Mouse (Mus musculus): ENCODE data around the gene Atp8b2. TPM values are rescaled to one million over a fixed set of nuclear protein-coding genes. Genes with fewer than 3 reads are reported as not detected.

Atp8b2 gene
- 14.8 and 18.0 TPM in 2 replicates for polyA plus RNA-seq (2014; fragmentation: Nextera tagmentation; extraction: Ambion mirVana)

DNA sequence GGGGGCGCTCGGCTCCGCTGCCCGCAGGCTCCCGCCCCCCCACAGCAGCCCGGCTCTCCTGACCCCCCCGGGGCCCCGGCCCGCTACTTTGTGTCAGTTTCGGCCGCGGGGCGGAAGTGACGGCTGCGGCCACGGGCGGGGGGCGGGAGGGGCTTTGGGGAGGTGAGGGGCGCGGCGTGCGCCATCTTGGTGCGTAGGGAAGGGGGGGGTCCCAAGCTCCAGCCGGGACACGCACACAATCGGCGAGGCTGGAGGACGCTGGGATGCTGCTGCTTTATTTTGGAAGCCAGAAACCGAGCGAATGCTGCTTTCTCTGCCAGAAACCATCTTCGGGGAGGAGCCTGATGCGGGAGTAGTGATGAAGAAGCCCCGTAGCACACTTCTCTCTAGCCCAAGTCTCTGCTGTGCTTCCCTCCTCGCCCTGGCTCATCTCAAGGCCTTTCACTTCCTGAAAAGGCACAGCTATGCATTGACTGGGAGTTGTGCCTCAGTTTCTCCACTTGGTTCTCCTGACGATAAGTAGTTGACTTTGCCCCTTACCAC is at the start of gene Atp8b2:
Gene Atp8b2 (minus strand): TSS at position 288 of the 543 bp plus-strand sequence.
- Histone ChIP-seq H3K4me3 (ENCODE audit: low read depth, low read length) (peak within 1 kb of the TSS; percentile 98), H3K4me2 (ENCODE audit: low read depth, low read length) (peak within 1 kb of the TSS; percentile 96), H3K27me3 (ENCODE audit: control insufficient read depth, insufficient read depth, low read length) (peaks cover 2% of the 10 kb centered on the region; the same call in 1 of the 2 replicates), H3K9ac (replicated peaks; ENCODE audit: low read depth, low read length) (peak within 1 kb of the TSS; percentile 91), H3K4me1 (ENCODE audit: control insufficient read depth, insufficient read depth, low read length) (peaks cover 41% of the 10 kb centered on the region), H3K36me3 (ENCODE audit: control insufficient read depth, insufficient read depth, low read length) (peaks cover 6% of the 10 kb centered on the region; the same call in 1 of the 2 replicates), H3K9me3 (ENCODE audit: control insufficient read depth, low read length) (no peaks in the 10 kb centered on the region), H3K27ac (ENCODE audit: low read depth, low read length) (peak within 1 kb of the TSS; percentile 91)
- peak; percentile 69 for ATAC-seq (ENCODE audit: low read depth)
- WGBS, result 0% methylated on average over 34 of the region's 35 CpGs

DNA sequence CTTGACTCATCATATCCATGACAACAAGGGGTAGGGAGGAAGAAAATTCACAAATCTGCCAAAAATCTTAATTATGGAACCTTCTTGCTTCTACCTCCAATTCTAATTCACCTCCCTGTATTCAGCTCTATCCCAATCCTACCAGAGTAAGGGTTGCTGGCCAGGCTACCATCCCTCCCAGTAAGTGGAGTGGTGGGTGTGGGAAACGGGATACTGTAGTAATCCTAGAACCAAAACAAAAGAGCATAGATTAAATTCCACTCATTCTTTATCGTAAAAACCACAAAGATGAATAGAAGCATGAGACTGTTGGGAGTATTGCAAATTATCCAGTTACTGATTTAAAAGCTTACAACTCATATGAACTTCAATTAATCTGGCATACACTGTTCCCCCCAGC is 47.0 kb upstream of the Atp8b2 start:
- Histone ChIP-seq H3K4me3 (ENCODE audit: low read depth, low read length) (no peak overlapping the region), H3K4me1 (ENCODE audit: control insufficient read depth, insufficient read depth, low read length) (no peaks in the 10 kb centered on the region), H3K27ac (ENCODE audit: low read depth, low read length) (no peak overlapping the region), H3K36me3 (ENCODE audit: control insufficient read depth, insufficient read depth, low read length) (peaks cover 78% of the 10 kb centered on the region), H3K9me3 (ENCODE audit: control insufficient read depth, low read length) (no peaks in the 10 kb centered on the region), H3K27me3 (ENCODE audit: control insufficient read depth, insufficient read depth, low read length) (no peaks in the 10 kb centered on the region), H3K9ac (replicated peaks; ENCODE audit: low read depth, low read length) (no peak overlapping the region), H3K4me2 (ENCODE audit: low read depth, low read length) (no peak overlapping the region)
- 90% methylated on average over 2 of the region's 2 CpGs for WGBS
- ATAC-seq (ENCODE audit: low read depth), result no peak

- no peak for ATAC-seq (ENCODE audit: low read depth)
- peaks cover 56% of the 10 kb centered on the region for H3K36me3 ChIP-seq (ENCODE audit: control insufficient read depth, insufficient read depth, low read length)
- WGBS, result 70% methylated on average over 3 of the region's 3 CpGs
- no peak overlapping the region for H3K4me2 ChIP-seq (ENCODE audit: low read depth, low read length)
- H3K27me3 ChIP-seq (ENCODE audit: control insufficient read depth, insufficient read depth, low read length), result no peaks in the 10 kb centered on the region
- H3K9me3 ChIP-seq (ENCODE audit: control insufficient read depth, low read length), result no peaks in the 10 kb centered on the region
- no peak overlapping the region for H3K27ac ChIP-seq (ENCODE audit: low read depth, low read length)
- no peak overlapping the region for H3K4me3 ChIP-seq (ENCODE audit: low read depth, low read length)
- 0 out of 2 replicates have a peak, but pooled peaks cover 2% of the 10 kb centered on the region for H3K4me1 ChIP-seq (ENCODE audit: control insufficient read depth, insufficient read depth, low read length)
- no peak overlapping the region for H3K9ac ChIP-seq (replicated peaks; ENCODE audit: low read depth, low read length)
These were observed 40.9 kb upstream of the Atp8b2 start for GRCm38 (mm10) chr3:90004091-90004796.

DNA sequence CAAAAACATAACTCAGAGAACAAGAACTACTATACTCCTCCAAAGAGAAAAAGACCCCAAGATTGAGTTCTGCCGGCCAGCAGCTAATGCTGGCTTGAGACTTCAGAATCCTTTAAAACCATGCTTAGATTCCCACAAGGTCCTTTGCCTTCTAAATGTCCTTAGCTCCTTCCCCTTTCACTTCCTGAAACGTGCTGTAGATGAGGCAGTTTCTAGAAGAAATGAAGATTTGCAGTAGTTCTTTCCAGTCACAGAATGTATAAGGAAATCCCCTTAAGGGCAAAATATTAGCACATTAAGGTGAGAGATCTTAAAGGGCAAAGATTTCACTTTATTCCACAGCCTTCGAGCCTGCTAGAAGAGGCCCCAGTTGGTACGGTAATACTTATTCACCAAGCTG is 36.5 kb upstream of the Atp8b2 start:
- peaks cover 18% of the 10 kb centered on the region for H3K4me1 ChIP-seq (ENCODE audit: control insufficient read depth, insufficient read depth, low read length)
- no peak for ATAC-seq (ENCODE audit: low read depth)
- WGBS, result 88% methylated on average over 4 of the region's 4 CpGs
- H3K9ac ChIP-seq (replicated peaks; ENCODE audit: low read depth, low read length), result no peak overlapping the region
- H3K36me3 ChIP-seq (ENCODE audit: control insufficient read depth, insufficient read depth, low read length), result peaks cover 25% of the 10 kb centered on the region; the same call in 1 of the 2 replicates
- no peak overlapping the region for H3K4me2 ChIP-seq (ENCODE audit: low read depth, low read length)
- no peaks in the 10 kb centered on the region for H3K9me3 ChIP-seq (ENCODE audit: control insufficient read depth, low read length)
- no peaks in the 10 kb centered on the region for H3K27me3 ChIP-seq (ENCODE audit: control insufficient read depth, insufficient read depth, low read length)
- no peak overlapping the region for H3K4me3 ChIP-seq (ENCODE audit: low read depth, low read length)
- no peak overlapping the region for H3K27ac ChIP-seq (ENCODE audit: low read depth, low read length)

GRCm38 (mm10) chr3:89999090-89999489 is 35.8 kb upstream of the Atp8b2 start:
- 11% methylated on average over 8 of the region's 8 CpGs for WGBS
- Histone ChIP-seq H3K9ac (replicated peaks; ENCODE audit: low read depth, low read length) (peak overlapping the region; percentile 89), H3K4me2 (ENCODE audit: low read depth, low read length) (peak overlapping the region; percentile 92), H3K4me3 (ENCODE audit: low read depth, low read length) (peak overlapping the region; percentile 72), H3K27ac (ENCODE audit: low read depth, low read length) (peak overlapping the region; percentile 88), H3K36me3 (ENCODE audit: control insufficient read depth, insufficient read depth, low read length) (peaks cover 25% of the 10 kb centered on the region; the same call in 1 of the 2 replicates), H3K4me1 (ENCODE audit: control insufficient read depth, insufficient read depth, low read length) (peaks cover 18% of the 10 kb centered on the region), H3K27me3 (ENCODE audit: control insufficient read depth, insufficient read depth, low read length) (no peaks in the 10 kb centered on the region), H3K9me3 (ENCODE audit: control insufficient read depth, low read length) (no peaks in the 10 kb centered on the region)
- ATAC-seq (ENCODE audit: low read depth), result peak; percentile 33; the same call in 1 of the 2 replicates

- Histone ChIP-seq H3K4me2 (ENCODE audit: low read depth, low read length) (peak within 1 kb of the TSS; percentile 92), H3K36me3 (ENCODE audit: control insufficient read depth, insufficient read depth, low read length) (peaks cover 25% of the 10 kb centered on the region; the same call in 1 of the 2 replicates), H3K4me3 (ENCODE audit: low read depth, low read length) (peak within 1 kb of the TSS; percentile 72), H3K9me3 (ENCODE audit: control insufficient read depth, low read length) (no peaks in the 10 kb centered on the region), H3K4me1 (ENCODE audit: control insufficient read depth, insufficient read depth, low read length) (peaks cover 18% of the 10 kb centered on the region), H3K27ac (ENCODE audit: low read depth, low read length) (peak within 1 kb of the TSS; percentile 88), H3K9ac (replicated peaks; ENCODE audit: low read depth, low read length) (peak within 1 kb of the TSS; percentile 89), H3K27me3 (ENCODE audit: control insufficient read depth, insufficient read depth, low read length) (no peaks in the 10 kb centered on the region)
- under 1% methylated on average over 26 of the region's 26 CpGs for WGBS
- peak; percentile 95 for ATAC-seq (ENCODE audit: low read depth)
These were observed 35.3 kb upstream of the Atp8b2 start, which contains the start of gene Hax1 for GRCm38 (mm10) chr3:89998612-89999054. Gene Hax1 (minus strand): TSS chr3:89998780.

DNA sequence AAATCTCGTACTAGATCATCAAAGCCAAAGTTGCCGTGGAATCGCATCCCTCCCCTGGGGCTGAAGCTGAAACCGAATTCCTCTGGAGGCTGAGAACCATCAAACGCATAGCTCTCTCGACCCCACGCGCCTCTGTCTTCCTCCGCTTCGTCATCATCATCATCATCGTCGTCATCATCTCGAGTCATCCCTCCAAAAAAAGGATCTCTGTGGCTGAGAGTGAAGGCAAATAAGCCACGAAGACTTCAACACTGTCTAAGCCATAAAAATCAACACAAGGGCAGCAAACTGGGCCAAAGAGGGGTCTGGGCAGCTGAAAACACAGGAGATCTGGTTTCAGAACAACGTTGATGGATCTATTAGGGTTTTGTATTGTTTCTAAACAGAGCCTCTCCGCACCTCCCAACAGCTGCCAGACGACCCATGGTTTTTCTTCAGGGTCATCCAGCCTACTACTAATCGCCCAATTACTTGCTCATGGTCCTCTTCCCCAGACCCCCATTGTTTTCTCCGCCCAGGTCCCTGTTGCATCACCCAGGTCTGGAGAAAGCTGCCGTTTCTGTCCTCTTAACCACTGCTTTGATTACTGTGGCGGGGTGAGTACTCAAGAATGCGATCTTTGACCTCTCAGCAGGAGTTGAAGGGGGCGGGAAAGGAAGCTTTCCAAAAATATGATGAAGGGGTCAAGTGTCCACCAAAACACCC is 34.6 kb upstream of the Atp8b2 start:
- Histone ChIP-seq H3K9me3 (ENCODE audit: control insufficient read depth, low read length) (no peaks in the 10 kb centered on the region), H3K36me3 (ENCODE audit: control insufficient read depth, insufficient read depth, low read length) (peaks cover 20% of the 10 kb centered on the region; the same call in 1 of the 2 replicates), H3K4me3 (ENCODE audit: low read depth, low read length) (peak overlapping the region; percentile 72), H3K4me1 (ENCODE audit: control insufficient read depth, insufficient read depth, low read length) (peaks cover 18% of the 10 kb centered on the region), H3K4me2 (ENCODE audit: low read depth, low read length) (peak overlapping the region; percentile 92), H3K9ac (replicated peaks; ENCODE audit: low read depth, low read length) (peak overlapping the region; percentile 89), H3K27me3 (ENCODE audit: control insufficient read depth, insufficient read depth, low read length) (no peaks in the 10 kb centered on the region), H3K27ac (ENCODE audit: low read depth, low read length) (peak overlapping the region; percentile 88)
- ATAC-seq (ENCODE audit: low read depth), result peak; percentile 69; the same call in 1 of the 2 replicates
- WGBS, result 10% methylated on average over 21 of the region's 23 CpGs

DNA sequence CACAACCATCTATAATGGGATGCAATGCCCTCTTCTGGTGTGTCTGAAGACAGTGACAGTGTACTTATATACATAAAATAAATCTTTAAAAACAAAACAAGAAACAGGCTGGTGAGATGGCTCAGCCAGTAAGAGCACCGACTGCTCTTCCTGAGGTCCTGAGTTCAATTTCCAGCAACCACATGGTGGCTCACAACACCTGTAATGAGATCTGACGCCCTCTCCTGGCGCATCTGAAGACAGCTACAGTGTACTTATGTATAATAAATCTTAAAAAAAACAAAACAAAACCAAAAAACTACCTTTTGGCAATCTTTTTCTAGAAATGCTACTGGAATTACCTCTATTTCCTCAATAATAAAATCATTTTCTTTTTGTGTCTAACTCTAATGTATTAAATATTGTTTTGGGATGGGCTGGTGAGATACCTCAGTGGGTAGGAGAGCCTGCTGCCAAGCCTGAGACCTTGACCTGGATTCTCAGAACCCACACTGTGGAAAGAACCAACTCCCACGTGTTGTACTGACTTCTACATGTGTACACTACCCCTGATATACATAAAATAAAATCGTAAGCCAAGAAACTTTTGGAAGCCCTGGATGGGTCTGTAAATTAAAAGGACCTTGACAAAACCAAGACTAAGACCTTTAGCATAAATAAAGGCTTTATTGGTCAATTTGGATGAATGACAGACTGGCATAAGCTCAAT is 31.7 kb upstream of the Atp8b2 start:
- ATAC-seq (ENCODE audit: low read depth), result no peak
- no peak overlapping the region for H3K9ac ChIP-seq (replicated peaks; ENCODE audit: low read depth, low read length)
- WGBS, result 96% methylated on average over 5 of the region's 5 CpGs
- no peak overlapping the region for H3K27ac ChIP-seq (ENCODE audit: low read depth, low read length)
- H3K27me3 ChIP-seq (ENCODE audit: control insufficient read depth, insufficient read depth, low read length), result no peaks in the 10 kb centered on the region
- peaks cover 18% of the 10 kb centered on the region for H3K4me1 ChIP-seq (ENCODE audit: control insufficient read depth, insufficient read depth, low read length)
- no peaks in the 10 kb centered on the region for H3K9me3 ChIP-seq (ENCODE audit: control insufficient read depth, low read length)
- no peak overlapping the region for H3K4me3 ChIP-seq (ENCODE audit: low read depth, low read length)
- H3K4me2 ChIP-seq (ENCODE audit: low read depth, low read length), result no peak overlapping the region
- peaks cover 6% of the 10 kb centered on the region; the same call in 1 of the 2 replicates for H3K36me3 ChIP-seq (ENCODE audit: control insufficient read depth, insufficient read depth, low read length)
